28 mouse cellular contexts compared by ENCODE assay signal in the genomic region with DNA sequence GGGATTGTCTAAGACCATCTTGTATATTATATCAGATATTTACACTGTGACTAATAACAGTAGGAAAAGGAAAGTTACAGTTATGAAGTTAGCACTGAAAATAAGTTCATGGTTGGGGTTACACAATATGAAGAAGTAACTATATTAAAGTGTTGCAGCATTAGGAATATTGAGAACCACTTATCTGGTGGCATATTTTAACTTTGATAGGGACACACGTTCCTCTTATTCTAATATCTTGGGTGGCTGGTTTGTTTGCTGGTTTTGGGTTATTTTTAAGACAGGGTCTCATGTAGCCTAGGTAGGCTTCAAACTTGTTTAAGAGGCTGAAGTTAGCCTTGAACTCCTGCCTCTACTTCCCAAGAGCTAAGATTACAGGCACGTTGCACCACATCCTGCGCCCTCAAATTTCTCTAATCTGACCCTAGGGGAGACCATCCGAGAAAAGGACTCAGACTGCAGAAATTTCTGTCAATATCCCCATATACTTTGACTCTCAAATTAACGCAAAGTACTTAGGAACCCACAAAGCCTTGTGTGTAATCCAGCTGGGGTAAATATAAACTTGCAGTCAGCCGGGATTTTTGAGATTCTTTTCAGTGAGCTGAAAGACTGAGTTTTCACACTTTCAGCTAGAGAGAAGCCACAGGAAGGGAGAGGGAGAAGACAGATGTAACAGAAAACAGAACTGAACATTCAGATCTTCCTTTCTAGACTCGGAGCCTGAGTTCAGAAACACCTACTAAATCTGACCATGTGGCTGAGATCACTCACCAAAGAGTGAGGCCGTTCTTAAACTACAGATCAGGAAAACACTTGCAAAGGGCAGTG. TPM values are rescaled to one million over a fixed set of nuclear protein-coding genes. Genes with fewer than 3 reads are reported as not detected.
DNase-seq lines count a peak whose midpoint lies in the region; ATAC-seq and TF ChIP-seq lines count a peak whose summit lies in the region.
"Had no signal": no experiment of that assay in that cellular context is flagged by ENCODE, and none has a peak within 500 bp of the region (broad histone marks: within the 10 kb centered on the region; RNA-seq: fewer than 3 reads in every experiment).

No protein-coding gene starts in this region.

- no peak for TF ChIP-seq CTCF in intestine, postnatal 0 days (IDR thresholded peaks at IDR 0.05; ENCODE audit: low read depth)

- H3K9ac ChIP-seq in intestine, embryonic 14.5 days (ENCODE audit: low read length), result no peak overlapping the region
- H3K9ac ChIP-seq in intestine, postnatal 0 days (ENCODE audit: low read depth, low read length), result no peak overlapping the region
- no peak overlapping the region for H3K9ac ChIP-seq in midbrain, embryonic 11.5 days (ENCODE audit: low read length)
- H3K9ac ChIP-seq in intestine, embryonic 15.5 days, result no peak overlapping the region
- H3K9ac ChIP-seq: embryonic facial prominence, embryonic 15.5 days; forebrain, embryonic 15.5 days; hindbrain, embryonic 13.5 days; liver, embryonic 15.5 days; midbrain, embryonic 15.5 days; neural tube, embryonic 12.5 days had no signal

- no peak overlapping the region for H3K4me2 ChIP-seq in intestine, embryonic 14.5 days (ENCODE audit: low read length)
- no peak overlapping the region for H3K4me2 ChIP-seq in intestine, postnatal 0 days (replicated peaks; ENCODE audit: low read depth)
- H3K4me2 ChIP-seq in midbrain, embryonic 11.5 days, result no peak overlapping the region
- H3K4me2 ChIP-seq in intestine, embryonic 15.5 days (replicated peaks), result no peak overlapping the region
- H3K4me2 ChIP-seq: embryonic facial prominence, embryonic 15.5 days; forebrain, embryonic 15.5 days; hindbrain, embryonic 13.5 days; liver, embryonic 15.5 days; midbrain, embryonic 15.5 days; neural tube, embryonic 12.5 days had no signal

- peaks cover 10% of the 10 kb centered on the region for H3K36me3 ChIP-seq in intestine, embryonic 14.5 days (ENCODE audit: control insufficient read depth, insufficient read depth, low read length)
- peaks cover 17% of the 10 kb centered on the region; the same call in 1 of the 2 replicates for H3K36me3 ChIP-seq in intestine, postnatal 0 days (ENCODE audit: control insufficient read depth, insufficient read depth)
- no peaks in the 10 kb centered on the region for H3K36me3 ChIP-seq in midbrain, embryonic 11.5 days (ENCODE audit: control insufficient read depth, insufficient read depth, low read length)
- H3K36me3 ChIP-seq in midbrain, embryonic 10.5 days, result peaks cover 11% of the 10 kb centered on the region
- no peaks in the 10 kb centered on the region for H3K36me3 ChIP-seq in intestine, embryonic 15.5 days
- H3K36me3 ChIP-seq: midbrain, embryonic 15.5 days had no signal

- no peak overlapping the region for H3K4me3 ChIP-seq in intestine, embryonic 14.5 days (ENCODE audit: low read depth, low read length)
- no peak overlapping the region for H3K4me3 ChIP-seq in intestine, postnatal 0 days (ENCODE audit: low read depth, low read length)
- H3K4me3 ChIP-seq in midbrain, embryonic 11.5 days (ENCODE audit: low read depth, low read length), result no peak overlapping the region
- no peak overlapping the region for H3K4me3 ChIP-seq in midbrain, embryonic 10.5 days
- no peak overlapping the region for H3K4me3 ChIP-seq in intestine, embryonic 15.5 days (replicated peaks)
- H3K4me3 ChIP-seq: embryonic facial prominence, embryonic 15.5 days; forebrain, embryonic 15.5 days; hindbrain, embryonic 13.5 days; left cerebral cortex, adult 2 months; liver, embryonic 15.5 days; megakaryocyte, embryonic 14.5 days; midbrain, embryonic 15.5 days; neural tube, embryonic 12.5 days had no signal

- DNase-seq in intestine, embryonic 14.5 days (ENCODE audit: low spot score), result no peak
- DNase-seq in midbrain, embryonic 11.5 days (ENCODE audit: low spot score, missing footprints), result peak; percentile 65
- no peak for DNase-seq in midbrain, embryonic 10.5 days (ENCODE audit: low spot score)
- no peak for DNase-seq in adrenal gland, postnatal 14 days
- no peak for DNase-seq in thymus, postnatal 0 days (ENCODE audit: low spot score)
- DNase-seq: adrenal gland, adult 8-10 months; cerebellum, adult 8-10 months; cerebellum, postnatal 36 days; embryo, embryonic 11 days; heart, adult 11 months; kidney, adult 11 months; kidney, postnatal 10 days; liver; lung, postnatal 14 days; retina, postnatal 1 day; thymus, adult 18-20 months; thymus, postnatal 4 days had no signal

- 55% methylated on average over 8 of the region's 8 CpGs for WGBS in intestine, embryonic 14.5 days
- 59% methylated on average over 8 of the region's 8 CpGs for WGBS in intestine, postnatal 0 days
- 86% methylated on average over 8 of the region's 8 CpGs for WGBS in midbrain, embryonic 11.5 days
- 84% methylated on average over 8 of the region's 8 CpGs for WGBS in midbrain, embryonic 10.5 days
- 51% methylated on average over 8 of the region's 8 CpGs for WGBS in intestine, embryonic 15.5 days

- peak overlapping the region; percentile 47; the same call in 1 of the 2 replicates for H3K27ac ChIP-seq in intestine, embryonic 14.5 days (ENCODE audit: low read depth)
- H3K27ac ChIP-seq in intestine, postnatal 0 days (ENCODE audit: low read depth, low read length), result no peak overlapping the region
- no peak overlapping the region for H3K27ac ChIP-seq in midbrain, embryonic 11.5 days (ENCODE audit: low read depth, low read length)
- no peak overlapping the region for H3K27ac ChIP-seq in midbrain, embryonic 10.5 days (replicated peaks)
- H3K27ac ChIP-seq in intestine, embryonic 15.5 days, result 0 out of 2 replicates have a peak overlapping the region, but pooled peaks have one; percentile 23
- H3K27ac ChIP-seq: embryonic facial prominence, embryonic 15.5 days; forebrain, embryonic 15.5 days; hindbrain, embryonic 13.5 days; left cerebral cortex, adult 2 months; liver, embryonic 15.5 days; midbrain, embryonic 15.5 days; neural tube, embryonic 12.5 days had no signal

- no peaks in the 10 kb centered on the region for H3K27me3 ChIP-seq in intestine, embryonic 14.5 days (replicated peaks; ENCODE audit: control insufficient read depth, insufficient read depth, low read length)
- H3K27me3 ChIP-seq in intestine, postnatal 0 days (replicated peaks; ENCODE audit: control insufficient read depth, insufficient read depth, low read length), result no peaks in the 10 kb centered on the region
- no peaks in the 10 kb centered on the region for H3K27me3 ChIP-seq in midbrain, embryonic 11.5 days (ENCODE audit: control insufficient read depth, insufficient read depth, low read length)
- no peaks in the 10 kb centered on the region for H3K27me3 ChIP-seq in midbrain, embryonic 10.5 days (ENCODE audit: low read depth, poor library complexity, severe bottlenecking)
- no peaks in the 10 kb centered on the region for H3K27me3 ChIP-seq in intestine, embryonic 15.5 days (replicated peaks)
- H3K27me3 ChIP-seq: embryonic facial prominence, embryonic 15.5 days; forebrain, embryonic 15.5 days; hindbrain, embryonic 13.5 days; liver, embryonic 15.5 days; midbrain, embryonic 15.5 days; neural tube, embryonic 12.5 days had no signal

- H3K9me3 ChIP-seq in intestine, embryonic 14.5 days (ENCODE audit: control insufficient read depth, low read length), result no peaks in the 10 kb centered on the region
- H3K9me3 ChIP-seq in intestine, postnatal 0 days (ENCODE audit: control insufficient read depth), result no peaks in the 10 kb centered on the region
- no peaks in the 10 kb centered on the region for H3K9me3 ChIP-seq in midbrain, embryonic 11.5 days (ENCODE audit: control insufficient read depth, low read length)
- no peaks in the 10 kb centered on the region for H3K9me3 ChIP-seq in midbrain, embryonic 10.5 days (replicated peaks)
- no peaks in the 10 kb centered on the region for H3K9me3 ChIP-seq in intestine, embryonic 15.5 days
- H3K9me3 ChIP-seq: embryonic facial prominence, embryonic 15.5 days; forebrain, embryonic 15.5 days; hindbrain, embryonic 13.5 days; liver, embryonic 15.5 days; megakaryocyte, embryonic 14.5 days; midbrain, embryonic 15.5 days; neural tube, embryonic 12.5 days had no signal

- no peak for ATAC-seq in intestine, embryonic 14.5 days (replicated peaks; ENCODE audit: low FRiP score, low TSS enrichment, low read depth)
- ATAC-seq in intestine, postnatal 0 days, result no peak
- no peak for ATAC-seq in midbrain, embryonic 11.5 days (ENCODE audit: low FRiP score)
- ATAC-seq in intestine, embryonic 15.5 days, result no peak
- ATAC-seq: activated CD4-positive, CD25-positive, alpha-beta regulatory T cell, adult 4 months; forebrain, embryonic 15.5 days; midbrain, embryonic 15.5 days had no signal

- H3K4me1 ChIP-seq in intestine, embryonic 14.5 days (replicated peaks; ENCODE audit: control insufficient read depth, insufficient read depth, low read length), result peaks cover 3% of the 10 kb centered on the region; the same call in 1 of the 2 replicates
- no peaks in the 10 kb centered on the region for H3K4me1 ChIP-seq in intestine, postnatal 0 days (replicated peaks; ENCODE audit: control insufficient read depth, insufficient read depth, low read length)
- no peaks in the 10 kb centered on the region for H3K4me1 ChIP-seq in midbrain, embryonic 11.5 days (ENCODE audit: control insufficient read depth, insufficient read depth, low read length)
- H3K4me1 ChIP-seq in midbrain, embryonic 10.5 days, result peaks cover 4% of the 10 kb centered on the region
- H3K4me1 ChIP-seq in intestine, embryonic 15.5 days (replicated peaks), result 0 out of 2 replicates have a peak, but pooled peaks cover 5% of the 10 kb centered on the region
- H3K4me1 ChIP-seq: embryonic facial prominence, embryonic 15.5 days; forebrain, embryonic 15.5 days had no signal

RNA-seq across cellular contexts. Expression of gene Rnf157, which starts 15.1 kb away (rescaled TPM):
- polyA plus RNA-seq in intestine, embryonic 14.5 days (2014; fragmentation: Nextera tagmentation; extraction: Ambion mirVana), result 14.6 and 19.9 TPM in 2 replicates
- polyA plus RNA-seq in intestine, postnatal 0 days (2015; fragmentation: Nextera tagmentation; extraction: Ambion mirVana), result 4.9 and 6.6 TPM in 2 replicates
- 17.8 and 18.1 TPM in 2 replicates for polyA plus RNA-seq in midbrain, embryonic 11.5 days (2014; fragmentation: Nextera tagmentation; extraction: Ambion mirVana)
- 5.3 and 10.1 TPM in 2 replicates for polyA plus RNA-seq in midbrain, embryonic 10.5 days (2016; fragmentation: Nextera tagmentation; extraction: Ambion mirVana)
- polyA plus RNA-seq in intestine, embryonic 15.5 days (2015; fragmentation: Nextera tagmentation; extraction: Ambion mirVana), result 16.4 and 18.2 TPM in 2 replicates
- 8.6 and 10.1 TPM in 2 replicates for total RNA-seq in adrenal gland, postnatal 14 days (2021)
- polyA plus RNA-seq in thymus, postnatal 0 days (2015; fragmentation: Nextera tagmentation; extraction: Ambion mirVana), result 52.3 and 56.7 TPM in 2 replicates

RNA-seq across cellular contexts. Expression of gene Ubald2, which starts 36.2 kb away (rescaled TPM):
- 76.2 and 78.5 TPM in 2 replicates for polyA plus RNA-seq in intestine, embryonic 14.5 days (2014; fragmentation: Nextera tagmentation; extraction: Ambion mirVana)
- 60.2 and 60.6 TPM in 2 replicates for polyA plus RNA-seq in intestine, postnatal 0 days (2015; fragmentation: Nextera tagmentation; extraction: Ambion mirVana)
- 72.3 and 83.0 TPM in 2 replicates for polyA plus RNA-seq in midbrain, embryonic 11.5 days (2014; fragmentation: Nextera tagmentation; extraction: Ambion mirVana)
- polyA plus RNA-seq in midbrain, embryonic 10.5 days (2016; fragmentation: Nextera tagmentation; extraction: Ambion mirVana), result 37.5 and 40.9 TPM in 2 replicates
- 48.8 and 50.7 TPM in 2 replicates for polyA plus RNA-seq in intestine, embryonic 15.5 days (2015; fragmentation: Nextera tagmentation; extraction: Ambion mirVana)
- 36.4 and 38.8 TPM in 2 replicates for total RNA-seq in adrenal gland, postnatal 14 days (2021)
- polyA plus RNA-seq in thymus, postnatal 0 days (2015; fragmentation: Nextera tagmentation; extraction: Ambion mirVana), result 81.9 and 82.9 TPM in 2 replicates

Comparison
In these comparisons a context has a peak if more than half of its experiments do, and no peak if none do; other contexts are left out.
1. H3K27ac ChIP-seq: peak in intestine, embryonic 14.5 days (single experiment) and intestine, embryonic 15.5 days (single experiment); none in intestine, postnatal 0 days (single experiment), midbrain, embryonic 11.5 days (single experiment) and midbrain, embryonic 10.5 days (single experiment).